Mouse (Mus musculus) embryonic stem cell, embryonic (primary cell): ENCODE results near the gene Cd300c2.
"Not testable (repeated sequence)": the region's sequence is repeated elsewhere in the genome, so short reads cannot be mapped to it uniquely, and the experiment has no call there.

Experiments used
- CTCF ChIA-PET, 4 experiments: fragments of 300-600 bp in 2 of 4; fragments of 350-600 bp in 2 of 4; sonication (Branson Sonifier 250); formaldehyde crosslinking; loops; one replicate each; lab custom pipeline; 2022; ENCODE audit warnings: inconsistent platforms in 2 of 4; lab: Charles Lee
- POLR2A ChIA-PET, 4 experiments: fragments of 300-600 bp in 2 of 4; fragments of 350-600 bp in 2 of 4; sonication (Branson Sonifier 250); formaldehyde crosslinking; loops; one replicate each; lab custom pipeline; 2022; ENCODE audit warnings: antibody characterized with exemption in 4 of 4, inconsistent platforms in 1 of 4; lab: Charles Lee

The Cd300c2 gene

DNA sequence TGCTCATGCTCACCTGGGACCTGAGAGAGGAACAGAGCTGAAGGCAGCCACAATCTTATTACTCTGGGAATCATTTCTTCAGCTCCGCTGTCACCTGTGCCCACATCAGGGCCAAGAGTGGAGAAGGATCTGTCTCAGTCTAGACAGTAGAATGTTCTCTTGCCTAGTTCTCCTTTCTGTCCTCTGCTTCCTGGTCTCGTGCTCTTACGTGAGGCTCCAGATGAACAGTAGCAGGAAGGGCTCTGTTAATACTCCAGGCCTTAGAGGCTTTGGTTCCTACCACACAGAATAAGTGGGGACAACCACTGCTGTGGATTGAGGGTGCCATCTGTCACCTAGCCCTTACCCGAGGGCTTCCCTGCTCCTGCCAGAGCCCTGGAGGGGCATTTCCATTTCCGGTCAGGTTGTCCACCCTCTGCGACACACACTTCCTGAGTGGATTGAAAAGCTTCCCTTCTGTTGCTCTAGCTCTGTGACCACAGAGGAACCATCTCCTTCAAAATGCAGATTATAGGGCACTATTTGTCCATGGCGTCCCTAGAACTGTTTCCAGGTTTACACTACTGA lies at the start of gene Cd300c2:
Cd300c2 (minus strand) TSS at position 407 of the 567 bp plus-strand sequence.
- ChIA-PET POLR2A (no interaction called here), CTCF (no interaction called here)

DNA sequence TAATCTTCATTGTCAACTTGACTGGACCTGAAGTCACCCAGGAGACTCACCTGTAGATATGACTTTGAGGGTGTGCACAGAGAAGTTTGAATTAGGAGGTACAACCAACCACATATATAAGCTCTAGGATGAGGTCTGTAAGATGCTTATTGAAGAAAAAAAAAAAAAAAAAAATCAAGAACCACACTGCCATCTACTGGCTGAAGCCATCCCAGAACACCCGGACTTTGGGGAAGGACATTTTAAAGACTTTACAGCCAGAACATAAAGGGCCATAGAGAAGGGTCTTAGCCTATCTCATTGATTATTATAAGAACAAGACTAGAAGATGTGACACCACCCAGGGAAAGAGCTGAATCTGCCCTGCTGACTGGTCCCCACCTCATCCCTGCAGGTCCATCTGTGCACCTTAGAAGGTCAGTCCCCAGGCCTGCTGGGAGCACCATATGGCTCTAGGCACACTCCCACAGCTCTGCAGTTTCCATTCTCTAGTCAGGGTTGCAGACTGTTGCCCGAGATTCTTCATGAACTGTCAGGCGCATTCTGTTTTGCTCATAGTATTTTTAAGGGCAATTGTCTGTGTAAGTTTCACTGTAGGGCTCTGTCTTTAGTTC lies 47.7 kb upstream of the Cd300c2 start:
- ChIA-PET CTCF (interaction anchor here (0.6 to 1.0 kb wide), 24 partner anchors 11 to 1076 kb away, joined by 3 to 7 read pairs (median 4); partner anchors contain the start of gene Cd300e (in 1 of the 4)), POLR2A (interaction anchor here in 3 of 4 experiments (0.6 to 0.9 kb wide), 4 partner anchors 9 to 272 kb away, joined by 3 to 4 read pairs (median 4); no protein-coding TSS in a partner anchor)

DNA sequence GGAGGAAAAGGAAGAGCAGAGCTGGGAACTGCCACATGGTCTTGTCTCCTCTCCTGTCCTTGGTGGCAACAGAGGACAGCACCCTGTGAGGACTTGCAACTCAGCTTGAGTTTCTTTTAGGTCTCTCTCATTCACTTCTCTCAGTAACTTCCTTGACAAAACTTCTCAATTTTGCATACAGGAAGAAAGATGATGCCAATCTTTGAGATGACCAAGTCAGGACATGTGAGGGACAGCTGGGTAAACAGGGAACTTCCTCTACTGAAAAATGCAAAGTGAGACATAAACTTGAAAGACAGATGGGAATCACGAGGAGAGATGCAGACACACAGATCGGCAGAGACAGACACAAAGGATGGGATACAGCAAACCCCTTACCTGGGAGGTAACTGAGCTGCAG lies 46.6 kb upstream of the Cd300c2 start, which contains the start of gene Cd300ld3:
Cd300ld3 (minus strand) TSS at position 151 of the 400 bp plus-strand sequence.
- POLR2A ChIA-PET: no interaction called here
- CTCF ChIA-PET: interaction anchor here in 1 of 4 experiments (0.9 kb wide), 1 partner anchor 112 kb away, joined by 3 read pairs; no protein-coding TSS in a partner anchor

DNA sequence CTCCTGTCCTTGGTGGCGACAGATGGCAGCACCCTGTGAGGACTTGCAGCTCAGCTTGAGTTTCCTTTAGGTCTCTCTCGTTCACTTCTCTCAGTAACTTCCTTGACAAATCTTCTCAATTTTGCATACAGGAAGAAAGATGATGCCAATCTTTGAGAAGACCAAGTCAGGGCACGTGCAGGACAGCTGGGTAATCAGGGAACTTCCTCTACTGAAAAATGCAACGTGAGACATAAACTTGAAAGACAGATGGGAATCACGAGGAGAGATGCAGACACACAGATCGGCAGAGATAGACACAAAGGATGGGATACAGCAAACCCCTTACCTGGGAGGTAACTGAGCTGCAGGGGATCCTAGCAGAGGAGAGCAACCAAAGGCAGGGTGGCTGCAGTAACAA lies 36.0 kb upstream of the Cd300c2 start, which contains the start of gene Cd300ld5:
Cd300ld5 (minus strand) TSS at position 101 of the 400 bp plus-strand sequence.
- POLR2A ChIA-PET, CTCF ChIA-PET: not testable (repeated sequence)

DNA sequence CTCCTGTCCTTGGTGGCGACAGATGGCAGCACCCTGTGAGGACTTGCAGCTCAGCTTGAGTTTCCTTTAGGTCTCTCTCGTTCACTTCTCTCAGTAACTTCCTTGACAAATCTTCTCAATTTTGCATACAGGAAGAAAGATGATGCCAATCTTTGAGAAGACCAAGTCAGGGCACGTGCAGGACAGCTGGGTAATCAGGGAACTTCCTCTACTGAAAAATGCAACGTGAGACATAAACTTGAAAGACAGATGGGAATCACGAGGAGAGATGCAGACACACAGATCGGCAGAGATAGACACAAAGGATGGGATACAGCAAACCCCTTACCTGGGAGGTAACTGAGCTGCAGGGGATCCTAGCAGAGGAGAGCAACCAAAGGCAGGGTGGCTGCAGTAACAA lies 25.2 kb upstream of the Cd300c2 start, which contains the start of gene Cd300ld4:
Cd300ld4 (minus strand) TSS at position 101 of the 400 bp plus-strand sequence.
- CTCF ChIA-PET, POLR2A ChIA-PET: not testable (repeated sequence)

DNA sequence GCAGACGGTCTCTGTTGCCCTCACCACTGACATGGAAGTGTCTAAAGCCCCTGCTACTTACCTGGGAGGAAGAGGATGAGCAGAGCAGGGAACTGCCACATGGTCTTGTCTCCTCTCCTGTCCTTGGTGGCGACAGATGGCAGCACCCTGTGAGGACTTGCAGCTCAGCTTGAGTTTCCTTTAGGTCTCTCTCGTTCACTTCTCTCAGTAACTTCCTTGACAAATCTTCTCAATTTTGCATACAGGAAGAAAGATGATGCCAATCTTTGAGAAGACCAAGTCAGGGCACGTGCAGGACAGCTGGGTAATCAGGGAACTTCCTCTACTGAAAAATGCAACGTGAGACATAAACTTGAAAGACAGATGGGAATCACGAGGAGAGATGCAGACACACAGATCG lies 14.4 kb upstream of the Cd300c2 start, which contains the start of gene Cd300ld2:
Cd300ld2 (minus strand) TSS at position 101 of the 400 bp plus-strand sequence.
- POLR2A ChIA-PET, CTCF ChIA-PET: not testable (repeated sequence)

DNA sequence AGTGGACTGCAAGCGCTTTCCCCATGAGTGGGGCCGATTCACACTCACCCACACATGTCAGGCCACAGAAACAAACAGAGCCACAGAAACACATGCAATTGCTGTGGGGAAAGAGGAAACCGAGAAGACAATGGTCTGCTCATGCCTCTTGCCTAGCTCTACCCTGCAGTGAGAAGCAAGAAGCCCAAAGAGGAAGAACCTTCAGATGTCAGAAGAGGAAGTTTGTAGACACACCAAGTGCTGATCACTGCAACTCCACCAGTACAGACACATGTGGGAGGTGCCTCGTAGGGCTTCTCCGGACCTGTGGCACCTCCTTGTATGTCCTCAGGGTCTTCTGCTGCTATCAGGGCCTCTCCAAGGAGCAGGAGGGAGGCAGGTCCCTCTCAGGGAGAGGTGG lies 2.4 kb upstream of the Cd300c2 start:
- POLR2A ChIA-PET: no interaction called here
- CTCF ChIA-PET: no interaction called here

DNA sequence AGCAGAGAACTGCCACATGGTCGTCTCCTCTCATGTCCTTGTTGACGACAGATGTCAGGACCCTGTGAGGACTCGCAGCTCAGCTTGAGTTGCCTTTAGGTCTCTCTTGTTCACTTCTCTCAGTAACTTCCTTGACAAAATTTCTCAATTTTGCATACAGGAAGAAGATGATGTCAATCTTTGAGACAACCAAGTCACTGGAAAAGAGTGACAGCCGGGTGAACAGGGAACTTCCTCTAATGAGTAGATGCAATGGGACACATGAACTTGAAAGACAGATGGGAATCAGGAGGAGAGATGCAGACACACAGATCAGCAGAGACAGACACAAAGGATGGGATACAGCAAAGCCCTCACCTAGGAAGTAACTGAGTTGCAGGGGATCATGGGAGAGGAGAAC lies 11.9 kb downstream of the Cd300c2 start, which contains the start of gene Cd300ld:
Cd300ld (minus strand) TSS at position 130 of the 400 bp plus-strand sequence.
- CTCF ChIA-PET: no interaction called here
- POLR2A ChIA-PET: interaction anchor here in 1 of 4 experiments (0.5 kb wide), 1 partner anchor 63 kb away, joined by 12 read pairs; no protein-coding TSS in a partner anchor

DNA sequence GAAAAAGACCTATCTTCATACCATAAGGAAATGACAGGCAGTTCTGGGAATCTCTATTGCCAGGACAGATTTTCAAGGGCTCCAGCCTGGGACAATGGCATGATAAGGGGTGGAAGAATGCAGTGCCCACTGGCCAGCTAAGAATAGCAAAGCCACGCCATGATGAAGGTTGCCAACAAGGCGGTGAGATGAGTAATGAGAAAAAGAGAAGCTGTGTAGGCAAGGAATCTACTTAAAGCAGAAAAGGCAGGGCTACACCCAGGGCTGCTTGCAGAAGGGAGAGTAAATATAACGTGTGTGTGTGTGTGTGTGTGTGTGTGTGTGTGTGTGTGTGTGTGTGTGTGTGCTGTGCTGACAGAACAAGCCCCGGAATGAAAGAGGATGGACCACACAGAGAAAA lies 19.8 kb downstream of the Cd300c2 start:
- POLR2A ChIA-PET: no interaction called here
- CTCF ChIA-PET: no interaction called here

DNA sequence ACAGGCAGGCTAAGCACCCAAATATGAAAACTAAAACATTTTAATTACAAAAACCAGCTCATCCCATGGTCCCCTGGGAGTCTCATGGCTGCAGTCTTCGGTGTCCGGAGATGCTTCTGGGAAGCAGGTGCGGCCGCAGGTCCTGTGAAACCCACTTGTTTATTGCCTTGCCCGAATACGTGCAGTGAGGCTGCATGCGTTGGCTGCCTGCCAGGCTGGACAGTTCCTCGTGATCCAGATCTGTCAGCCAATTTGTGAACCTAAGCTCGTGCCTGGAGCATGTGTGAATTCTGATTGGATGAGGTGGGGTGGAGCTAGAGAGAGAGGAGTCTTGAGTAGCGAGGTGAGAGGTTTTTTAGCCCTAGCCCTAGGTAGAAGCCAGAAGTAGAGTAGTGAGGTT lies 29.0 kb downstream of the Cd300c2 start:
- CTCF ChIA-PET: interaction anchor here in 2 of 4 experiments (0.6 kb wide), 2 partner anchors 64 to 688 kb away, joined by 4 read pairs; no protein-coding TSS in a partner anchor
- POLR2A ChIA-PET: no interaction called here

DNA sequence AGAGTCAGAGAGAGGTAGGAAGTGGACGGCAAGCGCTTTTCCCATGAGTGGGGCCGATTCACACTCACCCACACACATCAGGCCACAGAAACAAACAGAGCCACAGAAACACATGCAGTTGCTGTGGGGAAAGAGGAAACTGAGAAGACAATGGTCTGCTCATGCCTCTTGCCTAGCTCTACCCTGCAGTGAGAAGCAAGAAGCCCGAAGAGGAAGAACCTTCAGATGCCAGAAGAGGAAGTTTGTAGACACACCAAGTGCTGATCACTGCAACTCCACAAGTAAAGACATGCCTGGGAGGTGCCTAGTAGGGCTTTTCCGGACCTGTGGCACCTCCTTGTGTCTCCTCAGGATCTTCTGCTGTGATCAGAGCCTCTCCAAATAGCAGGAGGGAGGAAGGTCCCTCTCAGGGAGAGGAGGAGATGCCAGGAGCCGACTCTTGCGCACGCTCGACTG lies 32.9 kb downstream of the Cd300c2 start, which contains the start of gene Cd300c:
Cd300c (minus strand) TSS at position 406 of the 456 bp plus-strand sequence.
- CTCF ChIA-PET: no interaction called here

DNA sequence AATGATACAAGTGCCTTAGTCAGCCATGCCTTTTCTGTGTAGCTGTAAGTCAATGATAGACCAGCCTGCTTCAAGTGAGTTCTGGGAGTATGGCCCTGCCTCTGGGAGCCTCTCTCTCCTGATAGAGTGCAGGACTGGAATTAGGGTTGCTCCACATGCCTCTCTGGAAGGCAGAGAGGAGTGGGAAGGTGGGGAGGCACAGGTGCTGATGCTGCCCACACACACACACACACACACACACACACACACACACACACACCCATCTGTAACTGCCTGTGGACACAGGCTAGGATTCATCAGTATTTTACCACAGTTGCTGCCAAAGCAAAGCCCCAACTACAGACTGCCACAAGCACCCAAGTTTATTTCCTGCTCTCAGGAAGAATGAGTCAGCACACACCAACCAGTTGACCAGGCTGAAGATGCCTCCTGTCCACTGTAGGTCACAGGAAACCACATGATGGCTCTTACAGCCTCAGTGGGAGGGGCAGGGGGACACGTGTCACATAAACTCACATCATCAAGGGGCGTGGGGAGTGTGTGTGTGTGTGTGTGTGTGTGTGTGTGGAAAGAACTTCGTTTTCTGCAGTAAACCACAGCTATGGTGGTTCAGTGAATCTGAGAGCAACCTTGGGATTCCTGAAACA lies 36.4 kb downstream of the Cd300c2 start:
- ChIA-PET POLR2A (no interaction called here), CTCF (no interaction called here)

More for the DNA sequence above, 32.9 kb downstream of the Cd300c2 start, which contains the start of gene Cd300c:
- POLR2A ChIA-PET: interaction anchor here in 1 of 4 experiments (1.4 kb wide), 1 partner anchor 15 kb away, joined by 3 read pairs; no protein-coding TSS in a partner anchor

DNA sequence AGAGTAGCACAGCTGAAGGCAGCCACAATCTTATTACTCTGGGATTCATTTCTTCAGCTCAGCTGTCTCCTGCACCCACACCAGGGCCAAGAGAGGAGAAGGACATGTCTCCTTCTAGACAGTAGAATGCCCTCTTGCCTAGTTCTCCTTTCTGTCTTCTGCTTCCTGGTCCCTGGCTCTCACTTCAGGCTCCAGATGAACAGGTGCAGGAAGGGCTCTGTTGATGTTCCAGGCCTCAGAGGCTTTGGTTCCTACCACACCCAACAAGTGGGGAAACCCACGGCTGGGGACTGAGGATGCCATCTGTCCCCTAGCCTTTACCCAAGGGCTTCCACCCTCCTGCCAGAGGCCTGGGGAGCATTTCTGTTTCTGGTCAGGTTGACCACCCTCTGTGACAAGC lies 41.3 kb downstream of the Cd300c2 start:
- POLR2A ChIA-PET: no interaction called here
- CTCF ChIA-PET: interaction anchor here in 1 of 4 experiments (0.7 kb wide), 1 partner anchor 465 kb away, joined by 5 read pairs; no protein-coding TSS in a partner anchor
